Mouse (Mus musculus) heart, adult 18-20 months (tissue): Measurements from ENCODE around the gene Nck2. TPM values are rescaled to one million over a fixed set of nuclear protein-coding genes. Genes with fewer than 3 reads are reported as not detected.

Experiments used
- DNase-seq, 2 experiments: peaks; one replicate each; pipeline ENCODE4 v3.0.0; 2021 to 2022; ENCODE audit warnings: mixed read lengths in 1 of 2
- total RNA-seq, 2 experiments: library from RNA; stranded (reverse); gene quantifications; 2 replicates each; pipeline ENCODE4 v1.2.3; 2021

Nck2 gene
- total RNA-seq, 2 experiments from 2014 or later: 12.9 to 13.0 TPM

- no peak for DNase-seq
These were observed 24.6 kb downstream of the Nck2 start for GRCm38 (mm10) chr1:43468978-43469377.

GRCm38 (mm10) chr1:43470421-43471179, 26.2 kb downstream of the Nck2 start:
- no peak for DNase-seq

GRCm38 (mm10) chr1:43471180-43472045, 27.0 kb downstream of the Nck2 start:
- DNase-seq: no peak

GRCm38 (mm10) chr1:43472046-43472649, 27.8 kb downstream of the Nck2 start:
- DNase-seq: no peak

GRCm38 (mm10) chr1:43473734-43474534, 29.6 kb downstream of the Nck2 start:
- DNase-seq: no peak

- DNase-seq: peak; percentile 49 to 65
These were observed 30.4 kb downstream of the Nck2 start for GRCm38 (mm10) chr1:43474535-43475409.

GRCm38 (mm10) chr1:43477954-43478353, 33.6 kb downstream of the Nck2 start:
- no peak for DNase-seq

- DNase-seq: no peak
These were observed 40.8 kb downstream of the Nck2 start for GRCm38 (mm10) chr1:43485204-43485603.

GRCm38 (mm10) chr1:43486500-43486899, 42.1 kb downstream of the Nck2 start:
- no peak for DNase-seq

- DNase-seq: no peak
These were observed 42.8 kb downstream of the Nck2 start for GRCm38 (mm10) chr1:43486956-43487722.

GRCm38 (mm10) chr1:43489311-43489710, 44.9 kb downstream of the Nck2 start:
- DNase-seq: no peak

GRCm38 (mm10) chr1:43491506-43492269, 47.3 kb downstream of the Nck2 start:
- no peak for DNase-seq

GRCm38 (mm10) chr1:43492803-43493437, 48.5 kb downstream of the Nck2 start:
- DNase-seq: no peak

GRCm38 (mm10) chr1:43496051-43496450, 51.7 kb downstream of the Nck2 start:
- no peak for DNase-seq

- no peak for DNase-seq
These were observed 52.6 kb downstream of the Nck2 start for GRCm38 (mm10) chr1:43496993-43497392.

GRCm38 (mm10) chr1:43497951-43498350, 53.6 kb downstream of the Nck2 start:
- no peak for DNase-seq

- DNase-seq: no peak
These were observed 55.7 kb downstream of the Nck2 start for GRCm38 (mm10) chr1:43500121-43500520.

GRCm38 (mm10) chr1:43501143-43501919, 57.0 kb downstream of the Nck2 start:
- DNase-seq: no peak
